Mouse (Mus musculus) thymus, adult 2 months (tissue): ENCODE measurements at regions not wholly inside any gene's neighbourhood (a gene's known extent, or its start where the extent isn't known, plus 50 kb on each side); places are given as distances from the start of the nearest gene placed in this dataset.

Experiments used
- CTCF ChIP-seq: fragments of 200-500 bp; IDR thresholded peaks from 2 replicates; pipeline ENCODE4 v1.5.1; 2012; ENCODE audit warnings: mild to moderate bottlenecking, control low read depth, low read length, moderate library complexity, borderline replicate concordance; ENCODE audit not compliant: control insufficient read depth, poor library complexity, insufficient read depth; ENCODE audit errors: extremely low read depth
- POLR2A ChIP-seq: fragments of 200-500 bp; IDR thresholded peaks from 2 replicates; pipeline ENCODE4 v1.6.1; 2012; ENCODE audit warnings: mild to moderate bottlenecking, low read length, control low read depth, moderate library complexity; ENCODE audit not compliant: control insufficient read depth, poor library complexity, insufficient read depth; ENCODE audit errors: extremely low read depth

- TF ChIP-seq POLR2A = no peak
- no peak for TF ChIP-seq CTCF
These were observed 179.5 kb upstream of the Gk2 start for GRCm38 (mm10) chr5:97636357-97636756.
